Mouse (Mus musculus) liver, adult (tissue): ENCODE results near the gene Defa25.
"Not testable (repeated sequence)": the region's sequence is repeated elsewhere in the genome, so short reads cannot be mapped to it uniquely, and the experiment has no call there.

ENCODE experiments used
- GATA4 ChIP-seq: IDR thresholded peaks from 2 replicates; pipeline ENCODE4 v1.6.1; 2014; ENCODE audit warnings: mild to moderate bottlenecking, low read length; ENCODE audit not compliant: insufficient replicate concordance

Gene Defa25

DNA sequence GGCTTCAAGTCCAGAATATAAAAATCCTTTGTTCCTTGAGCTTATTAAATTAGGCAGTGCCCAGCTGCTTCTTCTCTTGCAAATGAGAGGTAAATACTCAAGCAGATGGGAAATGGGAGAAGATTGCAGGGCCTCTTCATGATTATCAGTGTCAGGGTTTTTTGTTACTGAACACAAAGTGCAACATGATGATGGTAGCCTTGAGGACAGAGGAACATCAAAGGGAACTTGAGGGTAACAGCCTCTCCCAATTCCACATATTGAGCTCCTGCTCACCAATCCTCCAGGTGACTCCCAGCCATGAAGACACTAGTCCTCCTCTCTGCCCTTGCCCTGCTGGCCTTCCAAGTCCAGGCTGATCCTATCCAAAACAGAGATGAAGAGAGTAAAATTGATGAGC is at the start of gene Defa25:
TSS of gene Defa25 (plus strand) at position 301 of the 400 bp plus-strand sequence.
- not testable (repeated sequence) for TF ChIP-seq GATA4

- not testable (repeated sequence) for TF ChIP-seq GATA4
These were observed 29.5 kb upstream of the Defa25 start, which contains the start of gene Defa23 for GRCm38 (mm10) chr8:21054747-21055146. TSS of gene Defa23 (plus strand) at chr8:21055047.

GRCm38 (mm10) chr8:21064738-21065137 is 19.5 kb upstream of the Defa25 start, which contains the start of gene Defa35:
TSS of gene Defa35 (plus strand) at chr8:21065038.
- TF ChIP-seq GATA4: not testable (repeated sequence)

DNA sequence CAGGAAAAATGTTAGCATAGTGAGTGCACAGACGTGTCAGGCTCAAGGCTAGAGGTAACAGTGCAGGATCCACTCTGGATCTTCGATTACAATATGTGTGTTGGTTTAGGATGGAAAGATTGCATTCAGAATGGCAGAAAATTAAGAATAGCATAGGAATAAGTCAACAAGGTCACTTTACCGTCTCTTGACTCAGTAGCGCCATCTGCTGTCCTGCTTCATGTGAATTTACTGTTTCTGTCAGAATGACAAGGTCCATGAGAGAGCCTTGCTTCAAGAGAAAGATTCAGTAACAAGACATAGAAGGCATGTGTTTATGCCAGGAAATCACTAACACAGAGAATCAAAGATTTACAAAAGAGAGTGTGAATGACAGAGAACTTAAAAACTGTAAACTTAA is 8.9 kb downstream of the Defa25 start:
- no peak for TF ChIP-seq GATA4

DNA sequence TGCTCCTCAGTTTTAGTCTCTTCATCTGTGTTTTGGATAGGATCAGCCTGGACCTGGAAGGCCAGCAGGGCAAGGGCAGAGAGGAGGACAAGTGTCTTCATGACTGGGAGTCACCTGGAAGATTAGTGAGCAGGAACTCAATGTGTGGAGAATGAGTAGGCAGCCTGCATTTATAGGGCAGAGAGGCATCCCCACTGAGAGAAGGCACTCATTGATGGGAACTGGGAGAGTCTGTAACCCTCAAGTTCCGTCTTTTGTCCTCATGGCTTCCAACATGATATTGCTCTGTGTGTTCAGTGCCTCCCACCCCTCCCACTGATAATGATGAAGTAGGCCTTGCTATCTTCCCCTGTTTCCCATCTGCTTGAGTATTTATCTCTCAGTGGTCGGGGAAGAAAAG is 11.7 kb downstream of the Defa25 start, which contains the start of gene Gm14851:
TSS of gene Gm14851 (minus strand) at position 101 of the 400 bp plus-strand sequence.
- TF ChIP-seq GATA4: not testable (repeated sequence)

DNA sequence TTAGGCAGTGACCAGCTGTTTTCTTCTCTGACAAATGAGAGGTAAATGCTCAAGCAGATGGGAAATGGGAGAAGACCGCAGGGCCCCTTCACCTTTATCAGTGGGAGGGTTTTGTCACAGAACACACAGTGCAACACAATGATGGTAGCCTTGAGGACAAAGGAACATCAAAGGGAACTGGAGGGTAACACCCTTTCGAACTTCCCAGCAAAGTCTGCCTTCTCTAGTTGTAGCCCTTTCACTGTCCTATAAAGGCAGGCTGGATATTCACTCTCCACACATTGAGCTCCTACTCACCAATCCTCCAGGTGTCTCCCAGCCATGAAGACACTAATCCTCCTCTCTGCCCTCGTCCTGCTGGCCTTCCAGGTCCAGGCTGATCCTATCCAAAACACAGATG is 50.1 kb downstream of the Defa25 start, which contains the start of gene Defa30:
TSS of gene Defa30 (plus strand) at position 301 of the 400 bp plus-strand sequence.
- TF ChIP-seq GATA4: not testable (repeated sequence)
